Mouse (Mus musculus): ENCODE results near the gene Gli3.

Gene Gli3

DNA sequence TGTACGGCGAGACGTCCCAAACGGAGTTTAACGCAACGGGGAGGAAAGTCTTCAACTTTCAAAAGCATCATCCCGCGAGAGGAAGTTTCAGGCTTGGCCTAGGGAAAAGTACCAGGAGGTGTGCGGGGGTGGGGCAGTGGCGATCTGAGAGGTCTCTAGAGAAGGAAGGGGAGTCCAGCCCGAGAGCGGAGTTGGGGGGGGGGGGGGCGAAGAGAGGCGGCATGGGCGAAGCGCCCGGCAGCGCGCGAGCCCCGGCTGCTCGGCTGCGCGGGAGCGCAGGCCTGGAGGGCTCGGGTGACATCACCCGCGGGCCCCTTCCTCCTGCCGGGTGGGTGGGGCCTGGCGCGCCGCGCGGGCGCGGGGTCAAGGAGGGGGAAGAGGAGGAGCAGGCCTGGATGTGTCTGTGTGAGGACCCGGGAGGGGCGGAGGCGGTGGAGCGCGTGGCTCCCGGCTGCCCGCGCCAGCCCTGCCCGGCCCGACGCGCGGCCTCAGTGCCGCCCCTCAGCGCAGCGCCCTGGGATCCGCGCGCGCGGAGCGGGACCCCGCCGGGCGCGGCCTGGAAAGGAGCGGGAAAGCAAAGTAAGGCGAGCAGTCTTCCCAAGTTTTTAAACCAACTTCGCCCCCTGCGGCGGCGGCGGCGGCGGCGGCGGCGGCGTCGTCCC, at the start of gene Gli3:
Gene Gli3, plus strand, starts transcription at position 406 of the 662 bp plus-strand sequence.
- in situ Hi-C loops (cut with MboI, MseI): no loop called here

DNA sequence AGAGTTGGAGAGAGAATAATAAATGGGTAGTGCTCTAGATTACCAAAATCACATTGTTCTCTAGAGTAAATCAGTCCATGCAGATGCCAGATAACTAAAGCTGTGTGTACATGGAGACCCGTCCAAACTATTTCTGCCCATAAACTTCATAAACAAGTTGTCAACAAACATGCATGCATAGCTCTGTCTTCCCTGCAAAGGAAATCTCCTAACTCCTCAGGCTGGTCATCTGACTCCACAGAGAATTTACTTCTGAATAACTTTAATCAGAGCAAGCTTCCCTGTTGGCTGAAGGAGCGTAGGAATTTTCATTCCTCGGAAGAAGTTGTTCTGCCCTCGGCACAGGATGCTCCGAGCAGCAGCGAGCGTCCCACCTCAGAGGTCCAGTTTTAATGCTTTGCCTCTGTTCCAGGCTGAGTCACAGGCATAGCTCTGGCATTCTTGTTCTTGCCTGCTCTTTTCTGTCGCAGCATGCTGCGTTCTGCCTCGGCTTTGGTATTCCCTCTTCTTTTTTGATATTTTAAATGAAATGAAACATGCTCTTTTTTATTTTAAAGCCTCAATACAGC, 41.8 kb upstream of the Gli3 start:
- in situ Hi-C loops (cut with MboI, MseI): no loop called here

DNA sequence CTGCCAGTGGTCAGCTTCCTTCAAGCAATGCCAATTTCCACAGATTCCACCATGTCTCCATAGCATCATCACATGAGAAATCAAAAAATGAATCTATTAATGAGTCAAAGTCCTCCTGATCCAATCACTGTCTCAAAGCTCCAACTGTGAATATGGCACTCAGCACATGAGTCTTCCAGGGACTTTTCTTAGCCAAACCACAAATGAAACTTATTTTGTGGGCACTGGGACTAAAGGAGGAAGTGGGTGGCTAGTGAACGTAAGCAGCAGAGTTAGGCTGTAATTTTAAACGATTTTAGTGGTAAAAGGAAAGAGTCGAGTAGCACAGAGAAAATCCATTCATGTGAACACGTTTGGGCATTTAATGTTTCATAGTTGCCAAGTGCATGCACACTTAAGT, 21.0 kb upstream of the Gli3 start:
- in situ Hi-C loops (cut with MboI, MseI): no loop called here

DNA sequence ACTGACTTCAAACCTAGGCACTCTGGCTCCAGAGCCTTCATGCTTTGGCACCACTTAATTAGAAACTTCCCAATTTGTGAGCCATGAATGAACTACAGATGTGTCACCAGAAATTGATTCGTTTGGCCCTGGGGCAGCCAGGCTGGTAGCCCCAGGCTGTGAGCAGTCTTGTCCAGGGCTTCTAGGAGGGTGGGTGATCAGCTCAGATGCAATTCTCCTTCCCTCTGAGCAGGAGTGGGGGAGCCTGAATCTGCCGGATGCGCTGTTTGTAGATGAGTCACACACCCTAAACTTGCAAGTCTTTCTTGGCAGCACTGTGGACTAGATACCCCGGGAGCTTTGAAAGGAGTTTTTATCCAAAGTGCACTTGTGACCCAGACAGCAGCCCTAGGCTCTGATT, 18.7 kb upstream of the Gli3 start:
- in situ Hi-C loops (cut with MboI, MseI): no loop called here

DNA sequence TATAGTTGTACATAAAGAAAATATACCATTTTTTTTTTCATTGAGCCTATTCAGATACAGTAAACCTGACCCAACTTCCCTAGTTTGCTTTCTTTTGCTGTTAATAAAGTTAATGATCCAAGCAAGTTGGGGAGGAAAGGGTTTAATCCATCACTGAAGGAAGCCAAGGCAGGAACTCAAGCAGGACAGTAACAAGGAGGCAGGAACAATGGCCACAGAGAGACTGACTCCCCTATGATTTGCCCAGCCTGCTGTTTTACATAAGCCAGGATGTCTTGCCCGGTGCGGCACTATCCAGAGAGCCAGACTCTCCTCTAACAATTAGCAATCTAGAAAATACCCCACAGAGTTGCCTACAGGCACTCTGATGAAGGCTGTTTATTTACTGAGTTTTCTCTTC, 17.4 kb upstream of the Gli3 start:
- in situ Hi-C loops (cut with MboI, MseI): no loop called here

DNA sequence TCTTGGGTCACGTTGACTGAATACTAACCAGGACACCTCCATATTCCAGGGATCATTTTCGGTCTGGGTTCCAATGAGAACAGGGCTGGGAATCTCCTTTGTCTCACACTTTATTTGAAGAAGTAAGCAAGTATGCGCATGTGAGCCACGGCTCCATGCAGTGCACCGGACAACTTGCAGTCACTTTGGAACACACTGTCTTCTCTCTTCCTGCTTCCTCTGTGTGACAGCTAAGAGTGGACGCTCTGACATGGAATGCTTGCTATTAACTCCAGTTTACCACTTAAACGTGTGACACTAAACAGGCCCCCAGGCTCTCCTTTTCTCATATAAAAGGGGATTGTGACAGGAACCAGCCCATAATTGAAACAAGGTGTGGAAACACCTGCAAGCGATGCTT, 17.0 kb upstream of the Gli3 start:
- in situ Hi-C loops (cut with MboI, MseI): no loop called here

DNA sequence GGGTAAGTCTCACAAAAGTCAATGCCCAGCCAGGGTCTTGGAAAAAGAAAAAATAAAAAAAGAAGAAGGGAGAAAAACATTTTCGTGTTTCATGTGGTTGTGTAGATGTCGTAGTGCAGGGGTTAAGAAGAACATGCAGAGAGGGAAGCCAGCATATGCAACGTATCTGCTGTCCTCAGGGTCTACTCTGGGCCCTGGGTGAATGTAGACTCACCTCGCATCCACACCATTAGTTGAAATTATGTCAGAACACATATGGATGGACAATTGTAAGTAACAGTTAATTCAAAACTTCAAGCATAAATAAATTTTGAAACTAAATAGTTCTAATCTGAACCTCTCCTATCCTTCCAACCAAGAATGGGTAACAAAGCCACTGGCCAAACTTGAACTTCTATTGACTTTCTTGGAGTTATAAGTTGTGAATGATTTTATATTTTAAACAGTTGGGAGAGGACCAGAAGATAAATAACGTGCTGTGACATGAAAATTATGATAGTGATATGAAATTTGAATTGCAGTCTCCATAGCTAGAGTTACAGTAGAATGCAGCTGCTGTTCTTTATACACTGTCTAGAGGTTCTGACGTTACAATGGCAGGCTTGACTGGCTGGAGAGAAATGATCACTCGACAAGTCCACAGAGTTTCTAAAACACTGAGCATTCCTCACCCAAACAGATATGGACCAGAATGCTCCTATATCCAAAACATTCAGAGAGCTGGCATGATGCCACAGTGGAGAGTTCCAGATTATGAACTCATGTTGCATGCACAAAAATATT, 16.1 kb upstream of the Gli3 start:
- in situ Hi-C loops (cut with MboI, MseI): no loop called here

DNA sequence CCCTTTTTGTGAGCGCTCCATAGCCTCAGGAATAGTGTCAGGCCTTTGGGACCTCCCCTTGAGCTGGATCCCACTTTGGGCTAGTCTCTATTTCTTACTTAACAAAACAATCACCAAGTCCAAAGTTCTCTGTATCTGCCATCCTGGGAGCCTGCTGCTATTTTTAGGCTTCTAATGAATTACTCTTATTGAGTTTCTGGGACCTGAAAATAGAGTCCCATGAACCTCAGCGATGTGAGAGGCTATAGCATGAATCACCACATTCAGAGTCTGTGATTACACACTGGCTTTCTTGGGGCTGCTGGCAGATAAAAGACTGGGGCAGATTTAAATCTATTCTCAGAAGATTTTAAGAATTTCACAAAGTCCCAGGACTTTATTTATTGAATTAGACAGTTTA, 12.1 kb upstream of the Gli3 start:
- in situ Hi-C loops (cut with MboI, MseI): no loop called here

DNA sequence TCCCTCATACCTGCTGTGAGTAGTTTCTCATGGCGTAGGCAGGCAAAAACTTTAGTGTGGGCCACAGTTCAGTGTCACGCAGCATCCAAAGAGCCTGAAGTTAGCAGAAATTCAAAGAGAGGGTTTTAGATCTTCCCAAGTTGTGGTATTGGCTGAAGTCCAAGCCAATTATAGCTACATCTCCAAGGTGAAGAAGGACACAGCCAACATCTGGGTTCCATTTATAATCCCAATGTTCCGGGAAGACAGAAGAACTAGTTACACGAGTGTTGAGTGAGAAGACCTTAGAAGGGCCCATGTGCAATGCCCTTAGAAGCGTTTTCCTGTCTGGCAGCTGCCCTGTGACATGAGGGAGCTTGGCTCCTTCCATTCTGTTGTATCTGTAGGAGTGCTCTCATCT, 5.2 kb upstream of the Gli3 start:
- in situ Hi-C loops (cut with MboI, MseI): no loop called here

DNA sequence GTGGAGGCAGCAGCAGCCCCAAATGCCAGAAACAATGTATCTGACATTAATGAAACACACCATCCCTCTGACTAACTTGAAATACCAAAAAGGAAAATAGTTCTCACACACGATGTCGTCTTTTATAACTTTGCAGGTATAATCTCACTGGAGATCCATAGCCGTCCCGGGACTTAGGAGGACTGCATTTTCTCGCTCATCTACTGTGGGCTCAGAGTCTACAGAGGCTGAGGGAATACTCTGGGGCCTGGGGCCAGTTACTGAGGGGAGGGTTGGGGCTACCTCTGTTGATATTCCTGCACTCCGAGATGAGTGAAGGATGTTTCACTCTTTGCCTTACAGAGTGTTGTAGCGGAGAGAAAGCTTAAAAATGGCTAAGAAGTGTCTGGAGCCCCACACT, 1.1 kb upstream of the Gli3 start:
- in situ Hi-C loops (cut with MboI, MseI): no loop called here

DNA sequence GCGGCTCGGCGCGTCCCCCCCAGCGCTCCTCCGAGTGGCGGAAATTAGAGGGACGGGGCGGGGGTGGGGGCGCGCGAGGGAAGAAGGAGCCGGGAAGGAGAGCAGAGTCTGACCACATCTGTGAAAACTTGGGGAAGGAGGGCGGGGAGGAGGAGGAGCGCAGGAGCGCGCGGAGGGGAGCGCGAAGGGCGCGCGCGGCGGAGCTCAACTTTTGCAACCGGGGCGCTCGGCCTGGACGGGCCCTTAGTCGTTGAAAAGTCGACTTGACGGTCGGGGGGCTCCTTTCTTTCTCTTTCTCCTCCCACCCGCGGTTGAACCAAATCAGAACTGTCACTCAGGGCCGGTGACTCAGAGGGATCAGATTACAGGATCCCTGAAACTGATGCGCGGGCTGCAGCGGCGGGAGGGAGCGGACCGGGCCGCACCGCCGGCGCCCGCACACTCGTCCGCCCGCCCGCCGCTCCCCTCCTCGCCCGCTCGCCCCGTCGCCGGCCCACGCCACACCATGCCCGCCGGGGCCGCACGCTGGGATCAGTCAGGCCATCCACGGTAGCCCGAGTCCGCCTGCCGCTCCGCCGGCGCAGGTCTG, 551 bp downstream of the Gli3 start:
- in situ Hi-C loops (cut with MboI, MseI): no loop called here

DNA sequence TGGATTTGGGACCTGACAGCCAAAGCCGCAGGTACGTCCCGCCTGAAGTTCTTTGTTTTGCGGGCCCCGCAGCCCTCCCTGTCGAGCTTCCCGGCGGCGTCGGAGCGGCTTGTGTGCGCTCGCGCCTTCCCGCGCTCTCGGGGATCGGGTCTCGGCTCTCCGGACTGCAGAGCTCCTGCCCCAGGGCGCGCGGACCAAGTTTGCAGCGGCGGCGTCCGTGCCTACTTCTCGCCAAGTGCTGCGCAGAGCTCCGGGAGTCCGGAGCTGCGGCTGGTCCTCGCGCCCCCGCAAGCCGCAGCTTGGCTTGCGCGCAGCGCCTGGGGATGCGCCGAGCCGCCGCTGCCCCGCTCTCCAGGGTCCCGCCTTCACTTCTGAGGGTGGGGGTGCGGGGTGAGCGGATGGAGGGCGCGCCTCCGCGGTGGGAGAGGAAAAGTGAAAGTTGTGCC, 1.1 kb downstream of the Gli3 start:
- in situ Hi-C loops (cut with MboI, MseI): no loop called here

DNA sequence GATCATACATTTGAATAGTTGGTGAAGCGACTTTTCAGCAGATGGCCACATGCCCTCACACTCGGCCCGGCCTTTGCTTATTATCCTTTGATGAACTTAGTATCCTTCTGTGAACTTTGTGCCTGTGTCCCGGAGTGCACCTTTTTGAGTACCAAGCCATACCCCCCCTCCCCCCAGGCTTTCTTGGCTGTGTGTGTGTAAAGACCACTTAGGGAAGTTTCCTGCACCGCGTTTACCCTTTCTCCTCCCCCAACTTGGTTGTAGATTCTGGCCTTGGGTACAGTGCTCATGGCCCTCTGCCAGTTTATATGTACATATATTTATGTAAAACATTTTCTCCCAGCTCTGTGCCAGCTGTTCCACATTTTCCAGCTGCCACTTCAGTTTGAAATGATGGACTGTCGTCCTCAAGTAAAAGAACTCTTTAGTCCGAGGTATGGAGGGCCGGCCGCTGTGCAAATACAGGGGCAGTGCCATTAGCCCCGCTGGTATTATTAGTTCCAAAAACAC, 1.8 kb downstream of the Gli3 start:
- in situ Hi-C loops (cut with MboI, MseI): no loop called here

DNA sequence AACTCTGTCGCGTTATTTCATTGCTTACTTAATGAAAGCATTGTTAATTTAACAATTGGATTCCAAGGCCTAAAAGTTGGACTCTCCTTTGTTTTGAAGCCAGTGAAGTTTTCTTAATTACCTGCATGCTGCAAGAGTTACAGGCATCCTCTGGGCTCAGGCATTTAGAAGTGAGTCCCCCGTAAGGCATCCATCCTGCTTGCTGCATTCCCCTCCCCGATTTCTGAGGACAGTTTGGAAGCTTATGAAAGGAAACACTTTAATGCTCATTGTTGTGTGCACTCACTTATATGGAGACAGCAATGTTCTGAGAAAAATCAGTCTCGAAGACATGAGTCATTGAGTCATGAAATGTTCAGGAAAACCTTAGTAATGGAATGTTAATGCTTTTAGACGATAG, 3.5 kb downstream of the Gli3 start:
- in situ Hi-C loops (cut with MboI, MseI): no loop called here

DNA sequence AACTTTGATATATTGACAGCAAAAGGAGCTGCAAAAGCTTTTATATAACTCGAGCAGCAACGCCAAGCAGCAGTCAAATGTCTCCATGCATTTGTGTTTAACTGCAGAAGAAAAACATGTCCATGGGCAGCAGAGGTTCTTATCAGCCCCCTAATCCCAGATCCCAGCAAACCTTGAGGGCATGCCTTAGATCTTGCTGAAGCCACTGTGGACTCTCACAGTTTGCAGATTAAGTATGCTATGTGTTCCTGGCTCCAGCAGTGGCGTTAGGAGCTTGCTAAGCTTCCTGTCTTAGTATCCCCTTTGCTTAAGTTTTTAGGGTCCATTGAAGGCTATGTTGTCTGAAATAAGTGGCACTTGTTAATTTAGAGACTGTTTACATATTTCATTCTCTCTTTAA, 4.4 kb downstream of the Gli3 start:
- in situ Hi-C loops (cut with MboI, MseI): no loop called here

DNA sequence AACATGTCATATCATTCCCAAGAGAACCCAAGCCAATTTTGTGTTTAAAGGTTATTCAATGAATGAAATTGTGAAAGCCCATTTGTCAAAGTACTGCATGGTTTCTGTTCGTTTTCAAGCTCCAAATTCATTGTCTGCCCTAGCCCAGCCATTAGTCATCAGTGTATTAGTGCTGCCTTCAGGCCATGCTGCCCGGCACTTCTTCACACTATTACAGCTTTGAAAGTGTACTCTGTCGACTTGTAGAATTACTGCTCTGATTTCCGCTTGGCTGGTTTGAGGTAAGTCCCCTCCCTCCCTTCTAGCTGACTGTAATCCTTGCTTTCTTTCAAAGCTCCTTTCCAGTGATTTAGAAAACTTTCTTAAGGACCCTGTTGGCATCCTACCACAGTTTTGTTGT, 5.4 kb downstream of the Gli3 start:
- in situ Hi-C loops (cut with MboI, MseI): no loop called here

DNA sequence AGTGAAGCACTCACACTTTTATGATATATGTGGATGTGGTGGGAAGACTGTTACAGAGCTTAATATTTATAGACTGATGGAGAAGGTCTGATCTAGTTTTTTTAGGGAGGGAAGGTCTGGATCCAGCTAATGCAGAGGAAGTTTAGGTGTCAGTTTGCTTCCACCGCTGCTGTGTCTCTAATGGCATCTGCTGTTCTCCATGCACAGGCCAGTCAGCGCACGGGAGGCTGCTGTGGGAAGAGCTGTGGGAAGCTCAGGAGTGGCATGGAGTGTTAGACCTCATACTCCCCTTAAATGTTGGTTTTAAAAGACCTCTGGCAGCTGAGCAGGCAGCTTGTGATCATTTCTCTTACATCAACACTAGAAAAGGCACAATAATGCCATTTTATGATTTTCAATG, 7.0 kb downstream of the Gli3 start:
- in situ Hi-C loops (cut with MboI, MseI): no loop called here

DNA sequence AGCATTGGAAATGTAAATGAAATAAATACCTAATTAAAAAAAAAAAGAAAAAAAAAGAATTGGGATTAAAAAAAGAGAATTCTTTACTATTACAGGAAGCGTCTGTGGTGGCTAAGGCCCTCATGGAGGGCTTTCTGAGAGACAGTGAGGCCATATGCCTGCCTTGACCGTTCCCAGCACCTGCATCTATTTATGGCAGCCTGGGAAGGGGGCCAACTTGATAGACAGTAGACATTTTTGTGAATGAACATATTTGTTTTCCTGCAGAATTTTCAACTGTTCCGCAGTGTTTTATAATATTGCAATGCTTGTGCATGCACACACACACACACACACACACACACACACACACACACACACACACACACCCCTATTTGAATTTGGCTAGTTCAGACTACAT, 9.7 kb downstream of the Gli3 start:
- in situ Hi-C loops (cut with MboI, MseI): no loop called here

DNA sequence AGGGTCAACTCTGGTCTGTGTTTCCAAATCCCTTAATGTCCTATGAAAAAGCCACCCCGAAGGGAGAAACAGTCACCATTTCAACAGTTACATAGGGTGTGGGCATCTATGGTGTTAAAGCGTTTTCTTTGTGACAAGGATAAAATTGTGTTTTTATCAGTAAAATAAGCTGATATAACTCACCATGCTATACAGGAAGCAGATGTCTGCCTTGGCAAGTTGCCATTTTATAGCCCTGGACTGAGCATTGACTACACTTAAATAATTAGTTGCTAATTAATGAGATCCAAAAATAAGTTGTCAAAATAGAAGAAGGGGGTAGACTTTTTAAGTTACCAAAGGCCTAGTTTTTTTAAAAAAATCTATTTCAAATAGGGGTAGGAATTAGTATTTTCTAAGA, 11.4 kb downstream of the Gli3 start:
- in situ Hi-C loops (cut with MboI, MseI): no loop called here

DNA sequence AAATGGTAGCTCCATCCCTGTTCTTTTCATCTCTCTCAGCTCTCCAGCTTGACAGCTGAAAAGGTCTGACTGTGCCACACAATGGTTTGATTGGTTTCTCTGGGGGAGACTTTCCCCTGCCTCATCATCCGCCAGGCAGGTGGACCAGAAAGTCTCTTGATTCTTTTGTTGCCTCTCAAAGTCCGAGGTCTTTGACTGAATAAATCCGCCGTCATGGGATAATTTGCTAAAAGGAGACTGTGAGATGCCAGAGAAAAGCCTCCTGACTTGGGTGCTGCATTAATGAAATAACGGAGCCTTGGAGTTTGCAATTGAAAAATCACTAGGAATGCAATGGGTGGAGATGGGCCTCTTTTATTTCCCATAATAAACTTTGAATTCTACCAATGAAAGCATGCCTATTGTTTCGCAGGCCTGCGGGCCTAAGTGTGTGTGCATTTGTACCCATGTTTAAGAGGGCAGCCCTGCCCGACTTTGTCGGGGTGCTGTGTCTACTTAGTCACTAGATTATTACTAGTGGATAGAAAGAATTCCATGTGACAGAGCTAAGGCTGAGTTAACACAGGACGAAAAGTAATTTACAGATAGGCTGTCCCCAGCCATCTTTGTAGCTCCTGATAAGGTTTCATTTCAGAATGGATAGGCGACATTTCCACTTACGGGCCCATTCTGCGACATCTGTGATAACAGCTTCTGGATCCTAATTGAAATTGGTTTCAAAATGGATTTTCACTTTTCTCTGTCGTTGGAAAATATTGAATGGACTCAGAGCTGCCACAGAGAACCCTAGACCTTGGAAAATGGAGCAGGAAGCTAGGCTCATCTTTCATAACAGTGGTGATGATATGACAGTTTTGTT, 23.2 kb downstream of the Gli3 start:
- in situ Hi-C loops (cut with MboI, MseI): no loop called here

DNA sequence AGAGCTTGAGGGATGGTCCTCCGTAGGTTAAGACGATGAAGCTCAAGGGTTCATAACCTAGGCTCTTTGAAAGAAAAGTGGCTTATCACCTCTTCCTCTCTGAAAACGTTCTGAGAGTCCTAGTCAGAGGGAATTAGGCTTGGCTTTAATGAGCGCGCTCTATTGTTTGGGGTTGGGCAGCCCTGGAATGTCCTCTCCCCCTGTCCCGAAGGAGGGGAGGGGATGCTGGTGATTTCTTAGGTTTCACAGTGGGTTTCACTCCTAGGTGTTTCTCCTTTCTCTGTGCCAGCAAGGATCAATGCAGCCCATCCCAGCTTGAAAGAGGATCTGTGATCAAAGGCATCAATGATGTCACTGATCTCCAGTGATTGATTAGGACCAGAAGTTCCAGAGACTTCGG, 24.3 kb downstream of the Gli3 start:
- in situ Hi-C loops (cut with MboI, MseI): no loop called here

DNA sequence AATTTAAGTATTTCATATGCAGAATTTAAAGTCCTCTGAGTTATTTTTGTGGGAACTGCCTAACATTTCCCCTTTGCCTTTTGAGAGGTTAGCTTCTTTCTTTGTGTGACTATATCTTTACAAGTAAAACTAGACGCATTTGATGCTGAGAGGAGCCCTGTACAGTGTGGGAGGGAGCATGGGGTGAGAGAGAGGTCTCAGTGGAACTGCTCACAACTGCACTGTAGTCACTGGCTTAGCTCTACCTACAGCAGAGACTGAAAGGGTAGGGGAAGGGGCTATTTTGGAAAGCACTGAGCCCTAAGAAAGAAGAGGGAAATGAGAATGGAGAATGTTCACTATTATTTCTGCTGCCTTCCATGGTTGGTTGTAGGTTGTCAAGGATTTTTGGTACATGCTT, 25.0 kb downstream of the Gli3 start:
- in situ Hi-C loops (cut with MboI, MseI): no loop called here

Measured in T-helper 2 cell (primary cell).